Mouse (Mus musculus) cerebellum, adult 2 months (tissue): ENCODE data around the gene Dmap1.

Experiments used
- CTCF ChIP-seq: fragments of 200-500 bp; IDR thresholded peaks from 2 replicates; pipeline ENCODE4 v1.5.1; 2011; ENCODE audit warnings: low read depth, mild to moderate bottlenecking, control low read depth, low read length, moderate library complexity, borderline replicate concordance; ENCODE audit not compliant: insufficient read depth
- POLR2A ChIP-seq: fragments of 200-500 bp; IDR thresholded peaks from 2 replicates; pipeline ENCODE4 v1.6.1; 2011; ENCODE audit warnings: low read length, control low read depth, borderline replicate concordance; ENCODE audit not compliant: insufficient read depth

- TF ChIP-seq CTCF = no peak
- no peak for TF ChIP-seq POLR2A
Observed at GRCm38 (mm10) chr4:117633527-117633926, 48.5 kb downstream of the Dmap1 start.
